Mouse (Mus musculus): ENCODE data around the gene Armc9.
A peak's percentile ranks its signal among the peaks of the same experiment; 100 is the strongest.

Gene Armc9

DNA sequence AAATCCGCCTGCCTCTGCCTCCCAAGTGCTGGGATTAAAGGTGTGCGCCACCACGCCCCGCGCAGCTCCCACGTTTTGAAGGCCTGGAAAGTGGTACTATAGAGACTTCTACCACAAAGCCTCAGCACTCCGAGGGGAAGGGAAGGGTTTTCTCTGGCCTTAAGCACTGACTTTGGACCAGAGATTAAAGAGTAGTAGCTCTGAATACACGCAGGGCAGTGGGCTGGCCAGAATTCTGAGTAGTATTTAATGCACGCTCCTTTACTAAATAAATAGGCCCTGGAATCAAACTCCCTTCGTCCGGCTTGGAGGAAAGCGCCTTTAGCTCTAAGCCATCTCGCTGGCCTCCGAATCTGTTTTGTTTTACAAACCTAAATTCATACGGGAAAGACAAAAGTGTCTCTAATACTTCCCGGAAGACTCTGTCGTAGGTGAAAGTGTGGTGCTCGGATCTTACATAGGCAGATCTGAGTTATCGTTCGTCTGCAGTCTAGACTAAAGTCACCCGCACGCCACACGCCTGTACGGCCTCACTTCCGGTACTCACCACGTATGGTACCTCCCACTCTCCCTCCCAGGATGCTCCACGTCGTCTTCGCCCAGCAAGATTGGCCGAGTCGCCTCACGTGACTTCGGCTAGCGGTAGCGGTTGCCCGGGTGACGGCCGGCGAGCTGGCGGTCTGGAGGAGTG lies at the start of gene Armc9:
Armc9 (plus strand) TSS at position 648 of the 691 bp plus-strand sequence.
- DNase-seq, result peak; percentile 97 to 98

DNA sequence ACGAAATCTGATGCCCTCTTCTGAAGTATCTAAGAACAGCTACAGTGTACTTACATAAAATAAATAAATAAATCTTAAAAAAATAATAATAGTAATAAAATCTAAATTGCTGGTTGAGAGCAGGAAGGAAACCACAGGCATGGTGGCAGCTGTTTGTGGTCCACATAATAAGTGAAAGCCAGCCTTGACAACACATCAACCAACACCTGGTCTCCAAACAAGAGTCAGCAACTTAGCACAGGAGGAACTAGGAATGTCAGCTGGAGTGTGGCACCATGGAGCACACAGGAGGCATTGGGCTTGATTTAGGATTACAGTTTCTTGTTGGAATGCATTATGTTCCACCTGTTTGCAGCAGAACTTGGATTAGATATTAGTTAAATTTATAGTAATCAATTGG lies 49.5 kb upstream of the Armc9 start:
- DNase-seq, result no peak

DNA sequence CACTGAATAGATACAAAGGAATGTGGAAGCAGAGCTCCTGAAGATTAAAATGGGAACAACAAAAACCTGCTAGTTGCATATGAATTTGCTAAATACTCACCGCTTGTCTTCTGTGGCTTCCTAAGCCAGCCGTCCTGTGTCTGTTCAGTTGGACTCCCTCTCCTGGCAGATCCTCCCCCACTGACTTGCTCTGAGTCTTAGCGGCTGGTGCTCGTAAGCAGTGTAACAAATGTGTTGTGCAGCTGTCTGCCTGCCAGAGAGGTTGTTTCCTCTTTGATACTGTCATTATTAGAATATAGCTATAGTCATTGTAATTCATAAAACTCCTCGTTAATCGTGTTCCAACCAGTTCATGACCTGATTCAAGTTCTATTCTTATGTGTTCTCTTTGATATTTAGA lies 42.8 kb upstream of the Armc9 start, which contains the start of gene Htr2b:
Htr2b (minus strand) TSS at position 192 of the 400 bp plus-strand sequence.
- peak; percentile 17 to 36 for DNase-seq

DNA sequence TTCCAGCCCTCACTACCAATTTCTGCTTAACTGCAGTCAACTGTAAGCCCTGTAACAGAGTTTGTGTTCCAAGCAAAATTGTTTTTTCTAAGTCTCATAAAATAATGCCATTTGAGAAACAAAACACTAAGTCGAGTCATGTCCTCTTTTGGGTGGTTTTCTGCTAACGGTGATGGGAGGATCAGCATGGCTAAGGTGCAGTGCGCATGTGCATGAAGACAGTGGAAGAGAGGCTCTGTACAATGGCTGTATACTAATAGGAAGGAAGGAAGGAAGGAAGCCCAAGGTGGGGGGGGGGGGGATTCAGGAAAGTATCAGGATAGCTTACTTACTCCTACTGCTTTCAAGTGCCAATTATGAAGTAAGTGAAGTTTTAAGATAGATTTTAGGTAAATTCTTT lies 40.4 kb upstream of the Armc9 start:
- peak in 1 of 2 experiments; percentile 14 for DNase-seq

DNA sequence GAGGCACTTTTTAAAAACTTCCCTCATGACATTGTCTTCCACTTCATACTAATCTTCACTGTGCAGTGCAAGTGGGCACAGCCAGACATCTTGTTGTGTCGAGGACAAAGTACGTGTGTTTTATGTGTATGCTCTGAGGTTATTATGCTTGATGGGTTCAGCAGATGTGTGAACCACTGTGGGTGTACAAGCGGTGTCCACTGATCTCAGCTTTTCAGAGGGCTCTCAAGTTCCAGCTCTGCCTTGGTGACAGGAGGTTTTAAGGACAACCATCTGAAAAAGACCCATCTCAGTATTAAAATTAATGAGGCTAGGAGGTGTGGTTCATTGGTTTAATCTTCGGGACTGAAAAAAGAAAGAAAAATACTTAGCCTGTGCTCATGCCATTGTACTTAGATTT lies 35.0 kb upstream of the Armc9 start:
- DNase-seq, result no peak

DNA sequence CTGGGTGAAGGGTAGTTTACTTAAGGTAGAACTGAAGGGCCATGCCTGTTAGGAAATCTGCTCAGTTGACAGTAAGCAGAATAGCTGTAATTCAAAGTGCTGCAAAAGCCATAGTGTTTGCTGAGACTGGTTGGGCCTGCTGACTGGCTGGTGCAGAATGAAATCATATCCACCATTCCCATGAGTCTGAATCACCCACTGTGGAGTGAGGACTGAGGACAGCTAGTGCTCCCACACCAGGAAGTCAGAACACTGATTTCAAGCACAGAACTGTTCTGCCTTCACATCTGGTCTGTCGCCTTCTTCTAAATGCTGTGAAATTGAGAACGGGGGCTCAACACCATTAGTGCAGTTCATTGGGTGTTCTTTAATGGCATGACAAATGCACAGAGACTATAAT lies 28.5 kb upstream of the Armc9 start:
- no peak for DNase-seq

DNA sequence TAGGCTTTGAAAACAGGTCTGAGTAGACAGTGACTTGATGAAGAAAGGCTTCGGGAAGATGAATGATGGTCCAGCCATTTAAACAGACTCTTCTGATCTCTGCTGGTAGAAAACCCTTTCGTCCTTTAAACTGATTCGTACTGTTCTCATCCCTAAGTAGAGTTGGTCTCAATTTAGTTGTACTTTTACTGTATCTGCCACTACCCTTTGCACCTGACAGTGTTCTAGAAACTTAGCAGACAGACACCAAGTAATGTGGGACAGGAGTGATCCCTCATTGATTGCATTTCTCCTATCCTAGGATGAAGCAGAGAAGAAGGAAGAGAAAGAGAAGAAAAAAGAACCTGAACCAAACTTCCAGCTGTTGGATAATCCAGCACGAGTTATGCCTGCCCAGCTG lies 21.2 kb upstream of the Armc9 start, which contains the start of gene Gm21972:
Gm21972 (plus strand) TSS at position 301 of the 400 bp plus-strand sequence.
- DNase-seq, result no peak

DNA sequence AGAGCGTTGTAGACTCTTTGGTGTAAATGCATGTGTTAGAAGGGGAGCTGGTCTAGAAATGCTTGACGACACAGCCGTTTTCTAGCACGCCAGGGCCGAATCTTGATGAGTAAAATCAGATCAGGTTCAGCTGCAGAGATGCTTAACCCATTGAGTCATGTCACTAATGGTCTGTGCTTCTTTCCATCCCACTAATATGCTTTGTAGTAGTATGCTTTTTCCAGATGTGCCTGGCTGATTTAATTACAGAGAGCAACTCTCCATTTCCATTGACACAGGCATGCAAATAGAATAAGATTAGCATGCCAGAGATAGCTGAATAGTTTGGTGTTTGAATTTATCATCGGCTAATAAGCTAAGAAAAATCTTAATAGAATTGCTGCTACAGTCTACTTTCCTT lies 19.3 kb upstream of the Armc9 start:
- no peak for DNase-seq

DNA sequence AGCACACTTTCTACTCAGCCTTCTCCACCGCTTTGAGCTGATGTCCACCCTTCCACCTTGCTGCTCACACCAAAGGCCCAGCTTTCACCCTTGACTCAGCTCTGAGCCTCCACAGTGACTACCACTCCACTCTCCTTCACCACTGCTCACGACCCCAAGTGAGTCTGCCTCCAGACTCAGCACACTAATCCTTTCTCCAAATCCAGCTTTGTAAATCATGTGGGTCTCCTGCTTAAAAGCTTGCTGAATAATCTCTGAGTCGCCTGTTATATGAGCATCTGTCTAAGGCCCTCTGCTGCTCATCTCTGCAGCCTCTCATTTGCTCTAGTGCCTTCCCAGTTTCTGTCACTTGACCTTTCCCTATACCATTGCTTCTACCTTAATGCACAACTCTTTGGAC lies 13.5 kb upstream of the Armc9 start:
- no peak for DNase-seq

DNA sequence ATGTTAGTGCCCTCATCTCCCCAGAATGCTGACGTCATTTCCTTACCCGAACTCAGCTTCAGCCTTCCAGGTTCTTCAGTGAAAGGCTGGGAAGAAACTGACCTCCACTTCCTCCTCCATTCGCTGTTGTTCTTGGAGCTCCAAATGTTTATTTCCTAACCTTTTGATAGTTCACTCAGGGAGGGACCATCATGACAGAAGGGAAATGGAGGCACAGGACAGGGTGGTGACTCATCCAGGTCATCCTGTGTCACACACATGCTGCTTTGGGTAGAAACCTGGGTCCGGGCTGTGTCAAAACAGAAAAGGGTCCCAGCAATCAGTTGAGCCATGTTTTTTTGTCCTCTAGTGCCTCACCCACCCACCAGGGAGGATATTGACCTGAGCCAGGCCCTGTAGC lies 11.4 kb upstream of the Armc9 start:
- no peak for DNase-seq

DNA sequence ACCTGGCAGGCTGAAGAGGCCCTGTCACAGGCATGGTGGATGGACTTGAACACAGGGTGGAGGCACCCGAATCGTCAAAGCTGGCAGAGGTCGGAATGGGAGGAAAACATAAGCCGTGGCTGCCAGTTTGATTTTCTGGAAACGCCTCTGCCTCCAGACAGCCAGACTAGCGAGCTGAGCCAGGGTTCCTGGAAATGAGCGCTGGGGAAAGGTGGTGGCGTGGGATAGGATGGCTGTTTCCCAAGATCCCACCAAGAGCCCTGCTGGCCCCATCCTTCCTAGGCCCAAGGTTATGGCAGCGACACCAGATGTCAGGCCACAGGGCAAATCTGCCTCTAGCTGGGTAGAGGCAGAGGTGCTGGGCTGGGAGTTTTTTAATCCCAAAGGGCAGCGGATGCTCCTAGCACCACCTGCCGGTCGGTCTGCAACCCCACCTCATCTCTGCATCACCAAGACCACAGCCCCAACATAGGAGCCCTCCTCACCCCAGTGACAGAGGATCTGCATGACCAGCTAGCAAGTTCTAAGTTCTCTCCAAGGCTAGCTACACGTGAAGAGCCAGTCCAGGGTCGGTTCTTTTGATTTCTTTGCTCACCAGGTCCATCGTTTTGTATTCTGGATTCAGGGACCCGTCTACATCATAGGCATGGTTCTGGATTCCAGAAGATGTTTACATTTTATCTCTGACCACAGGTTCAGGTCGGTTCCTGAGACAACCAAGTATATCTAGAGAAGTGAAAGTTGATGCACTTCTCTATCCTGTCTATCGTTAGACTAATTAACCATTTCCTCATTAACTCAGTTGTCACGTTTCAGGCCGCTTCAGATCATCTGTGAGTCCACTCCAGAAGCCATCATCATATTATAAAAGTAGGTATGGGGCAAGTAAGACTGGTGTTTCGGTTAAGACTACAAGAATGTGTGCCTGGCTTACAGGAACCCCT lies 10.3 kb upstream of the Armc9 start:
- DNase-seq, result peak in 1 of 2 experiments; percentile 42

DNA sequence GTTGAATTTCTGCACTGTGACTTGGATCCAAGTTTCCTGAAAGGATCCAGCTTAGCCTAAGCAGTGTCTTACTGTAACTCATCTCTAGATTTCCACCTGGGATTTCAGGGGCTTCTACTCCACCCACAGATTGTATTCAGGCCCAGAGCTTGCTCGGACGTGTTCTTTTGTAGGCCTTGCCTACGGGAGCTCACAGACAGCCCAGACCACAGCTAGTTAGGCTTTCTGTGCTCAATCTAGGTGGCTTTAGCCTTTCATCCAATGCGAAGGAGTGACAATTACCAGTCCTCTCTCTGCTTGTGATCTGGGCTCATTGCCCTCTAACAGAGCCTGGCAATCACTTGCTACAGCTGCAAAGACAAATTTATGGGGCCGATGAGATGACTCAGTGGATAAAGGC lies 8.3 kb upstream of the Armc9 start:
- DNase-seq, result no peak

DNA sequence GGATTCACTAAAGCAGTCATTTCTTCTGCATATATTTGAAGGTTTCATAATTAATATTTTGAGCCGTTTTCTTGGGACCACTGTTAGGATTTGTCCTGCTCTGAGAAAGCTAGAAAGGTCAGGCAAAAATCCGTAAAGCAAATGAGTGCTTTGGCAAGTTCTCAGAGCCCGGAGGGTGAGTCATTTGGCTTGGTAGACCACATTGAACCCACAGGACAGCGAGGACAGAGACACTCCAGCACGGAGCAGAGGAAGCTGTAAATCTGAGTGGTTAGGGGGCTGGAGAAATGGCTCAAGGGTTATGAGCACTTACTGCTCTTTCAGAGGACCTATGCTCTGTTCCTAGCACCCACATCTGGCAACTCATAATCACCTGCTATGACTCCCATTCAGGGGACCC lies 7.0 kb upstream of the Armc9 start:
- DNase-seq, result no peak

DNA sequence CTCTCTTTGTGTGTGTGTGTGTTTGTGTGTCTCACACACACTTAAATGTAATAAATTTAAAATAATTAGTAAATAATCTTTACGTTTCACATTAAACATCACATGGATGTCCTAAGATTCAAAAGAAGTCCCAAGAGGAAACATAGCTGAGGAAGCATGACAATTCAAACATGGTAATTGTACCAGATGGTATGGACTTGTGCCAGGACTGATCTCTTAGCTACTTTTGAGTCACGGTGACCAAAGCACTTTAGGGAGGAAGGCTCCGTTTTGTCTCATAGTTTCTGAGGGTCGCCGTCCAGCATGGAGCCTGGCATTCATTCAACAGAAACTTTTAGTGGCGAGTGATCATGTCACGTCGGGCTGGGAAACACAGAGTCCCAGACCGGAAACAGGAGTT lies 6.4 kb upstream of the Armc9 start:
- no peak for DNase-seq

DNA sequence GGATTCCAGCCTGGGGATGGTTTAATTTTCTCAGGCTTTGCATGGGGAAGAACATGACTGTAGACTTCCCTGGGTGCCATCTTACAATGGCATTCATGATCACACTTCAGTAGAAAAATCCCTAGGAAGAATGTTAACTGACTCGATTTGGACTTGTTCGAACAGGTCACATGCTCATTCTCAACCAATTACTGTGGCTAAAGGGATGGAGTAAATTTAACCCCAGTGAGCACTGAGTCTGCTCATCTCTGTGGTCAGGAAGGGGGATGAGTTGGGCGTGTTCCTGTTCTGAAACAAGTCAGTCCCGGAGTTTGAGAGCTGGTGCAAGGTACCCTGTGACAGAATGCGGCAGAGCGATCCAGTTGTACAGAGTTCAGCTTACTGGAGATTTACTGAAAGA lies 3.7 kb upstream of the Armc9 start:
- no peak for DNase-seq

DNA sequence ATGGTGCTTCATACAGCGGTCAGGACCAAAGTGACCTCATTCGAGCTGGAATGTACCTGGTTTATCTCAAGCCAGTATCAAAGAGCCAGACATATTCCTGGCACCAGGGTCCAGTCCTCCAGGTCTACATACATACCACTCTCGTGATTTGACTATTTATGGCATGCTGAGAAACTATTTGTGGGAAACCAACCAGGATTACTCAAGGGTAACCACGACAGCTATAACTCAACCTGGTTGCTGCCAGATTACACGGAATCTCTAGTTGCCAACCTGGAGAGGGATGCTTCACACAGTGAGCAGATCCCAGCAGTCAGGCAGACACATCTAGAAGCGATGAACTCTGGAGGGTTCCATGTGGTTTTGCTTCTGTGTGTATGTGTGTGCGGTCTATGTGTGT lies 3.2 kb upstream of the Armc9 start:
- no peak for DNase-seq

DNA sequence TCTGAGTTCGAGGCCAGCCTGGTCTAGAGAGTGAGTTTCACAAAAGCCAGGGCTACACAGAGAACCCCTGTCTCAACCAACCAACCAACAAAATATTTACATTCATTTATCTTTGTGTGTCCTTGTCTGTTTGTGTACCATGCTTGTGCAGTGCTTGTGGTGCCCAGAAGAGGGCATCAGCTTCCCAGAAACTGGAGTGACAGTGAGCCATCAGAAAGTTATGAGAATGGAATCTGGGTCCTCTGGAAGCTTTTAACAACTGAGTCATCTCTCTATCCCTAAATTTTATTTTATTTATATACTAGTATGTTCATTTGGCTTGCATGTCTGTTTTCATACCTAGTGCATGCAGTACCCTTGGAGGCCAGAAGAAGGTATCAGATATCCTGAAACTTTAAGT lies 2.0 kb upstream of the Armc9 start:
- DNase-seq, result peak in 1 of 2 experiments; percentile 54

DNA sequence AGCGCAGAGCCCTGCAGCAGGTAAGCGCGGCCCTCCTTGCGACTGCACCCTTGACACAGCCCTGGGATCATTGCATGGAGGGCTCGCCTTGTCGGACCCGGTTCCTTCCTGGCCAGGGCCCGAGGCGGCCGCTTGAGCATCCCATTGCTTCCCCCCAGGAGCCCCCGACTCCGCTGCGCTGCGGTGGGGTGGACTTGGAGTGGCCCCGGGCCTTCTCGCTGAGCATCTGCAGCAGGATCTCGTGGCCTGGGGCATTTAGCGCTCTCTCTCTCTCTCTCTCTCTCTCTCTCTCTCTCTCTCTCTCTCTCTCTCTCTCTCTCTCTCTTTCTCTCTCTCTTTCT lies 214 bp downstream of the Armc9 start:
- no peak for DNase-seq

DNA sequence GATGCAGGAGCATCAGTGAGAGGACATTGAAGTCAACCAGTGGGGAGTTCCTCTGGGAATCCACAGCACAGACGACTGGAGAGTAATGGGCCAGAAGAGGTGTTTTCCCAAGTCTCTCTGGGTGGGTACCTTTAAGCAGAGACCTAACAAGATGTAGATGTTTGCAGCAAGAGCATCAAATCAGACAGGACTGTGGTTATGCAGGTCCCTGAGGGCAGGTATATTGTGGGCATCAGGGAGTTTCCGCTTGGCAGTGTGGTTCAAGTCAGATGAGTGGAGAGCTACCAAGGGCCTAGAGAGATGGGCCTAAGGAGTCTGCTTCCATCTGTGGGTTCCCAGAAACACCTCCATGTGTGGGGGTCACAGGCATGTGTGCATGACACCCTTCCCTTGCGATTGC lies 1.5 kb downstream of the Armc9 start:
- DNase-seq, result no peak

DNA sequence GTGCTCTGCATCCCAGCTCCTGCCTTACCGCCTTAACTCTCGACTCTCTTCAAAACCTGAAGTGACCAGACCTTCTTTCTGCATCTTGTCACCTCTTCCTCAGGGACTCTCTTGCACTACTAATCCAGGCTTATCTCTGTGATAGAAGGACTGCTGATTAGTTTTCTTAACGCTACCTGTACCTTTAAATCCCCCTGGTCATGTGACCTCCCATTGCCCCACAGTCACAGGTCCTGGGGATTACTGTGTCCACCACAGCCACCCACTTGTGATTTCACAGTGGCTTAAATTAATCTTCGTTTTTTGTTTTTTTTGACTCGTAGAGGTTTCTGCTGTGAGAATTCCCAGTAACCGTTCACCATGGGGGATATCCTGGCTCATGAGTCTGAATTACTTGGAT lies 2.0 kb downstream of the Armc9 start:
- DNase-seq, result no peak

DNA sequence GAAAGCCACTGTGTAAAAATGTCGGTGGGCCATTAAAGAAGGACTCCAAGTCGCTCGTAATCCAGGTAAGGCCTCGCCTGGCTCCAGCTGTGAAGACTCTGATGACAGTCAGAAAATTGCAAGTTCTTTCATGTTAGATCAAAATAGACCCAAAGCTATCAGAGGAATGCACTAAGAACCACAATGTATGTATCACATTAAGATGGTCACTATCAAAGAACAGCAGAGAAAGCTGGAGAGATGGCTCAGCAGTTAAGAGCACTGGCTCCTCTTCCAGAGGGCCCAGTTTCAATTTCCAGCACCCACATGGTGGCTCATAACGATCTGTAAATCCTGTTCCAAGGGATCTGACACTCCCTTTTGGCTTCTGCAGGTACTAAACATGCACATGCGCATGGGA lies 5.5 kb downstream of the Armc9 start:
- DNase-seq, result no peak

DNA sequence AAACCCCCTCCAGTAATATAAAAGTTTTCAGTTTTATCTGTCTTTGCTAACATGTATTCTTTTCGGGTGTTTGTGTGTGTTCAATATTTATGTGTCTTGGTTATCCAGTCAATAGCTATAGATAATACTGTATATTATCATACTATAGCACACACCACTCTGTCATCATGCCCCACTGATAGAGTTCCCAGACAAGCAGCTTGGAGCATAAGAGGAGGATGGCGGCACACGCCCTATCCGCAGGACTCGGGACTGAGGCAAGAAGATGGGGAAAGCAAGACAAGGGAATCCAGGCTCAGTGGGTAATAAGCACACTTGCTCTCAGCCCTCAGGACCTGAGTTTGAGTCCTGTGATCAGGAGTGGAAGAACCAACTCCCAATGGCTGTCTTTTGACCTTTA lies 5.9 kb downstream of the Armc9 start:
- DNase-seq, result no peak

DNA sequence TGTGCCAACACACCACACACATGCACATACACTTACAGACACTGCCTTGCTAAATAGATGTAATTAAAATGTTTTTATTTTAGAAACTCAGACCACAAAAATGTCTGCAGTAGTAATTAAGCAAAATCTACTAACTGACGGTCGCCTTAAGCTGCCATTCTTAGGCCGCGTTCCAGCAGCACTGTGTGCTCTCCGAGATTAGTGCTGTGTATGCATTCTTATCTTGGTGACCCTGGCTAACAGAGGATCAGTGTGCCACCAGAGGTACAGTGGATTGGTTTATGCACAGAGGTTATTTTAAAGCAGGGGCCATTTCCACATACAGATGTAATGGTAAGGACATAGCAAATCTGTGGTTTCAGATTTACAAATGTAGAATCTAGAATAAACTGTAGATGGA lies 6.5 kb downstream of the Armc9 start:
- no peak for DNase-seq

DNA sequence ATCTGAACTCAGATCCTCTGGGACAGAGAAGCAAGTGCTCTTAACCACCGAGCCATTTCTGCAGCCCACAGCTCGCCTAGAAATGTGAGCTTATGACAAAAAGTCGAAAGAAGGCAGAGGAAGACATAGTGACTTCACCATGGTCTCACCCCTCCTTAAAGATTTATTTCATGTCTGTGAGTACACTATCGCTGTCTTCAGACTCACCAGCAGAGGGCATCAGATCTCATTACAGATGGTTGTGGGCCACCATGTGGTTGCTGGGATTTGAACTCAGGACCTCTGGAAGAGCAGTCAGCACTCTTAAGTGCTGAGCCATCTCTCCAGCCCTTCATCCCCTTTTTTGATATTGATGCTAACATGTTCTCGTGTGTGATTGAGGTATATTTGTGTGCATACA lies 20.0 kb downstream of the Armc9 start:
- no peak for DNase-seq

Measured in kidney, postnatal 36 days (tissue).